Mouse (Mus musculus): Measurements from ENCODE around the gene Syne1.

GRCm38 (mm10) chr10:5343211-5343610, 208.1 kb downstream of the Syne1 start:
- TF ChIP-seq ZC3H11A (IDR thresholded peaks at IDR 0.05; ENCODE audit: borderline replicate concordance, low read depth, low read length) (no peak), MAFK (IDR thresholded peaks at IDR 0.05; ENCODE audit: insufficient read depth, low read depth, low read length) (no peak), HCFC1 (IDR thresholded peaks at IDR 0.05; ENCODE audit: borderline replicate concordance, insufficient read depth, low read length) (no peak), CHD2 (IDR thresholded peaks at IDR 0.05; ENCODE audit: low read depth, low read length) (no peak)
